Mouse (Mus musculus) MEL (cell line): ENCODE measurements around the gene Cfl2. TPM values are rescaled to one million over a fixed set of nuclear protein-coding genes. Genes with fewer than 3 reads are reported as not detected.
"Not testable (repeated sequence)": the region's sequence is repeated elsewhere in the genome, so short reads cannot be mapped to it uniquely, and the experiment has no call there.

Experiments used
- DNase-seq: peaks from one replicate; pipeline ENCODE4 v3.0.0; 2011; ENCODE audit warnings: low read depth, low spot score
- H3K27ac ChIP-seq: 2 replicates; pipeline ENCODE4 v1.5.1; 2012; ENCODE audit warnings: low read depth, mild to moderate bottlenecking, control low read depth, low read length, moderate library complexity; ENCODE audit not compliant: control insufficient read depth
- H3K27me3 ChIP-seq, 2 experiments: fragments of 150-350 bp in 1 of 2; sonication (generic) in 1 of 2; 2 replicates each; pipeline ENCODE4 v1.6.1; 2012; ENCODE audit warnings: low read length in 2 of 2, mild to moderate bottlenecking in 2 of 2, improper control_type of control experiment in 1 of 2, moderate library complexity in 1 of 2; ENCODE audit not compliant: insufficient read depth in 2 of 2, control insufficient read depth in 1 of 2
- H3K36me3 ChIP-seq, 2 experiments: 2 replicates each; pipeline ENCODE4 v1.6.1; 2012 to 2014; ENCODE audit warnings: low read length in 2 of 2, improper control_type of control experiment in 1 of 2, inconsistent platforms in 1 of 2, mild to moderate bottlenecking in 1 of 2; ENCODE audit not compliant: insufficient read depth in 2 of 2, control insufficient read depth in 1 of 2
- H3K4me1 ChIP-seq, 2 experiments: fragments of 150-350 bp in 1 of 2; sonication (generic) in 1 of 2; 2 replicates each; pipeline ENCODE4 v1.6.1; 2012; ENCODE audit warnings: low read length in 2 of 2, improper control_type of control experiment in 1 of 2, mild to moderate bottlenecking in 1 of 2; ENCODE audit not compliant: insufficient read depth in 2 of 2, control insufficient read depth in 1 of 2
- H3K4me3 ChIP-seq, 2 experiments: fragments of 150-350 bp in 1 of 2; sonication (generic) in 1 of 2; 2 replicates each; pipeline ENCODE4 v1.5.1; 2012; ENCODE audit warnings: low read depth in 2 of 2, low read length in 2 of 2, mild to moderate bottlenecking in 2 of 2, moderate library complexity in 2 of 2, control low read depth in 1 of 2, improper control_type of control experiment in 1 of 2; ENCODE audit not compliant: control insufficient read depth in 1 of 2, insufficient read depth in 1 of 2
- H3K79me2 ChIP-seq: 2 replicates; pipeline ENCODE4 v1.6.1; 2012; ENCODE audit warnings: mild to moderate bottlenecking, low read length, moderate library complexity; ENCODE audit not compliant: control insufficient read depth, poor library complexity, insufficient read depth
- H3K9ac ChIP-seq: 2 replicates; pipeline ENCODE4 v1.6.1; 2012; ENCODE audit warnings: low read depth, mild to moderate bottlenecking, control low read depth, low read length, moderate library complexity; ENCODE audit not compliant: control insufficient read depth, poor library complexity, severe bottlenecking
- H3K9me3 ChIP-seq: fragments of 150-350 bp; sonication (generic); replicated peaks from 2 replicates; pipeline ENCODE4 v1.6.1; 2012; ENCODE audit warnings: mild to moderate bottlenecking, low read length, improper control_type of control experiment, moderate library complexity; ENCODE audit not compliant: insufficient read depth
- CHD1 ChIP-seq: IDR thresholded peaks from 2 replicates; pipeline ENCODE4 v1.6.1; 2012; ENCODE audit warnings: low read depth, mild to moderate bottlenecking, inconsistent platforms, low read length, improper control_type of control experiment
- CHD2 ChIP-seq: IDR thresholded peaks from 2 replicates; pipeline ENCODE4 v1.6.1; 2011; ENCODE audit warnings: low read length, improper control_type of control experiment
- CTCF ChIP-seq, 3 experiments: IDR thresholded peaks in 2 of 3; conservative IDR thresholded peaks in 1 of 3; 2 replicates each; pipeline ENCODE4 v1.5.1; 2011 to 2012; ENCODE audit warnings: low read length in 3 of 3, low read depth in 2 of 3, mild to moderate bottlenecking in 2 of 3, improper control_type of control experiment in 1 of 3, inconsistent platforms in 1 of 3, mixed read lengths in 1 of 3, moderate library complexity in 1 of 3; ENCODE audit not compliant: control insufficient read depth in 1 of 3, insufficient read depth in 1 of 3, poor library complexity in 1 of 3, severe bottlenecking in 1 of 3
- ELF1 ChIP-seq: IDR thresholded peaks from 2 replicates; pipeline ENCODE4 v1.6.1; 2014; ENCODE audit warnings: low read depth, mild to moderate bottlenecking, inconsistent platforms, low read length, improper control_type of control experiment, moderate library complexity
- ETS1 ChIP-seq: IDR thresholded peaks from 2 replicates; pipeline ENCODE4 v1.6.1; 2012; ENCODE audit warnings: low read depth, mild to moderate bottlenecking, inconsistent platforms, low read length, improper control_type of control experiment, moderate library complexity
- HCFC1 ChIP-seq: IDR thresholded peaks from 2 replicates; pipeline ENCODE4 v1.6.1; 2012; ENCODE audit warnings: low read depth, mild to moderate bottlenecking, inconsistent platforms, low read length, improper control_type of control experiment, moderate library complexity
- MAFK ChIP-seq: IDR thresholded peaks from 2 replicates; pipeline ENCODE4 v1.6.1; 2011; ENCODE audit warnings: low read depth, mild to moderate bottlenecking, low read length, improper control_type of control experiment, borderline replicate concordance
- MAX ChIP-seq: IDR thresholded peaks from 2 replicates; pipeline ENCODE4 v1.6.1; 2011; ENCODE audit warnings: low read length, improper control_type of control experiment
- MXI1 ChIP-seq: IDR thresholded peaks from 2 replicates; pipeline ENCODE4 v1.6.1; 2011; ENCODE audit warnings: mild to moderate bottlenecking, low read depth, low read length, improper control_type of control experiment
- MYB ChIP-seq: IDR thresholded peaks from 2 replicates; pipeline ENCODE4 v1.6.1; 2011; ENCODE audit warnings: mild to moderate bottlenecking, low read depth, low read length, improper control_type of control experiment
- MYC ChIP-seq: IDR thresholded peaks from 2 replicates; pipeline ENCODE4 v1.6.1; 2011; ENCODE audit warnings: low read depth, mild to moderate bottlenecking, low read length, improper control_type of control experiment, moderate library complexity
- NELFE ChIP-seq: IDR thresholded peaks from 2 replicates; pipeline ENCODE4 v1.6.1; 2011; ENCODE audit warnings: low read depth, low read length, improper control_type of control experiment
- POLR2A ChIP-seq, 2 experiments: IDR thresholded peaks; 2 replicates each; pipeline ENCODE4 v1.6.1; 2011 to 2012; ENCODE audit warnings: low read length in 2 of 2, mild to moderate bottlenecking in 2 of 2, control low read depth in 1 of 2, improper control_type of control experiment in 1 of 2, low read depth in 1 of 2, moderate library complexity in 1 of 2; ENCODE audit not compliant: control insufficient read depth in 1 of 2, insufficient read depth in 1 of 2, poor library complexity in 1 of 2
- POLR2AphosphoS2 ChIP-seq: IDR thresholded peaks from 2 replicates; pipeline ENCODE4 v1.6.1; 2011; ENCODE audit warnings: low read length, improper control_type of control experiment
- SIN3A ChIP-seq: IDR thresholded peaks from 2 replicates; pipeline ENCODE4 v1.6.1; 2012; ENCODE audit warnings: low read length, improper control_type of control experiment, inconsistent platforms
- SMC3 ChIP-seq: IDR thresholded peaks from 2 replicates; pipeline ENCODE4 v1.6.1; 2011; ENCODE audit warnings: low read depth, low read length, improper control_type of control experiment
- TBP ChIP-seq: IDR thresholded peaks from 2 replicates; pipeline ENCODE4 v1.8.0; 2011; ENCODE audit warnings: low read depth, low read length, improper control_type of control experiment
- UBTF ChIP-seq: IDR thresholded peaks from 2 replicates; pipeline ENCODE4 v1.6.1; 2012; ENCODE audit warnings: low read depth, mild to moderate bottlenecking, inconsistent platforms, low read length, improper control_type of control experiment, moderate library complexity, borderline replicate concordance; ENCODE audit not compliant: insufficient read depth
- USF1 ChIP-seq: IDR thresholded peaks from 2 replicates; pipeline ENCODE4 v1.6.1; 2014; ENCODE audit warnings: low read depth, mild to moderate bottlenecking, inconsistent platforms, low read length, improper control_type of control experiment, moderate library complexity
- ZC3H11A ChIP-seq: IDR thresholded peaks from 2 replicates; pipeline ENCODE4 v1.6.1; 2012; ENCODE audit warnings: low read depth, mild to moderate bottlenecking, inconsistent platforms, low read length, improper control_type of control experiment
- ZKSCAN1 ChIP-seq: IDR thresholded peaks from 2 replicates; pipeline ENCODE4 v1.6.1; 2012; ENCODE audit warnings: low read depth, mild to moderate bottlenecking, inconsistent platforms, low read length, improper control_type of control experiment, moderate library complexity
- ZNF384 ChIP-seq: IDR thresholded peaks from 2 replicates; pipeline ENCODE4 v1.6.1; 2012; ENCODE audit warnings: low read depth, mild to moderate bottlenecking, inconsistent platforms, low read length, improper control_type of control experiment
- polyA plus RNA-seq, 2 experiments: library from polyadenylated mRNA; stranded (reverse) in 1 of 2; unstranded in 1 of 2; fragments of >175 nt in 1 of 2; fragments of >200 nt in 1 of 2; gene quantifications; 2 replicates each; pipeline versions ENCODE4 v1.2.1 to v1.2.4; 2012; ENCODE audit warnings: low replicate concordance in 2 of 2, low read depth in 1 of 2; ENCODE audit not compliant: insufficient read length in 2 of 2, insufficient read depth in 1 of 2, missing spikeins in 1 of 2
- total RNA-seq: library from RNA; depleted of rRNA; stranded (reverse); fragments of 300-350 nt; gene quantifications from 2 replicates; pipeline ENCODE4 v1.2.3, GENCODE M21; 2012; rRNA removed

Cfl2 gene
- total RNA-seq (5.3 and 5.7 TPM in 2 replicates), polyA plus RNA-seq (1 to 10 TPM in 1 of 2 experiments, not detected in 1; 8.8 TPM)

- peak within 1 kb of the TSS; percentile 99 for H3K9ac ChIP-seq
- peaks cover 19% of the 10 kb centered on the region for H3K79me2 ChIP-seq
- TF ChIP-seq NELFE = peak; percentile 35; the same call in 1 of the 2 replicates
- TF ChIP-seq CHD2 = no peak
- no peak for TF ChIP-seq UBTF
- 0 out of 2 replicates have a peak, but pooled peaks have one; percentile 53 for TF ChIP-seq SIN3A
- no peak; the same call in 1 of the 2 replicates for TF ChIP-seq TBP
- peak; percentile 86 for TF ChIP-seq USF1
- 0 out of 2 replicates have a peak, but pooled peaks have one; percentile 9 for TF ChIP-seq MAX
- no peak for TF ChIP-seq MYB
- peak; percentile 35 to 64; a peak in 2 of 4 replicates for TF ChIP-seq POLR2A (IDR thresholded peaks at IDR 0.05; ENCODE audit: control insufficient read depth in 1 of 2, insufficient read depth in 1 of 2, low read depth in 1 of 2, low read length in 2 of 2, poor library complexity in 1 of 2)
- peak; percentile 26; the same call in 1 of the 2 replicates for TF ChIP-seq HCFC1
- DNase-seq = peak; percentile 79
- H3K27ac ChIP-seq = peak within 1 kb of the TSS; percentile 85
- H3K4me1 ChIP-seq = peaks cover 5 to 9% of the 10 kb centered on the region in 2 experiments; a peak in 3 of 4 replicates
- H3K9me3 ChIP-seq = no peaks in the 10 kb centered on the region
- peaks cover 17 to 23% of the 10 kb centered on the region in 2 experiments for H3K36me3 ChIP-seq
- peak within 1 kb of the TSS; percentile 98 to 100 for H3K4me3 ChIP-seq
- no peaks in the 10 kb centered on the region for H3K27me3 ChIP-seq
Measured at GRCm38 (mm10) chr12:54862606-54863535, at the start of gene Cfl2. Cfl2 (minus strand) TSS chr12:54862877.

GRCm38 (mm10) chr12:54910387-54910786 is 47.7 kb upstream of the Cfl2 start:
- no peaks in the 10 kb centered on the region for H3K9me3 ChIP-seq
- no peak for DNase-seq
- TF ChIP-seq ELF1 (no peak), MXI1 (no peak), ZNF384 (no peak), POLR2AphosphoS2 (no peak), MAFK (no peak), ZKSCAN1 (no peak), CTCF (IDR thresholded peaks at IDR 0.05 in 2 of 3, conservative IDR thresholded peaks at IDR 0.05 in 1 of 3; ENCODE audit: control insufficient read depth in 1 of 3, insufficient read depth in 1 of 3, low read depth in 2 of 3, low read length in 3 of 3, poor library complexity in 1 of 3, severe bottlenecking in 1 of 3) (no peak), MYC (no peak), CHD1 (no peak), CHD2 (no peak), SIN3A (no peak), UBTF (no peak), POLR2A (IDR thresholded peaks at IDR 0.05; ENCODE audit: control insufficient read depth in 1 of 2, insufficient read depth in 1 of 2, low read depth in 1 of 2, low read length in 2 of 2, poor library complexity in 1 of 2) (no peak), MYB (no peak), ETS1 (no peak), ZC3H11A (no peak), SMC3 (no peak)
- TF ChIP-seq, all 39 proteins: peak for 0
- Histone ChIP-seq H3K9ac (no peak overlapping the region), H3K79me2 (no peaks in the 10 kb centered on the region), H3K36me3 (peaks cover 0 to 65% of the 10 kb centered on the region in 2 experiments; a peak in 2 of 4 replicates), H3K27ac (no peak overlapping the region), H3K4me3 (no peak overlapping the region), H3K27me3 (no peaks in the 10 kb centered on the region), H3K4me1 (no peaks in the 10 kb centered on the region)

GRCm38 (mm10) chr12:54892559-54892958 is 29.9 kb upstream of the Cfl2 start:
- H3K9ac ChIP-seq, H3K9me3 ChIP-seq, DNase-seq, H3K79me2 ChIP-seq, H3K27ac ChIP-seq, H3K4me1 ChIP-seq, H3K4me3 ChIP-seq, H3K27me3 ChIP-seq: not testable (repeated sequence)
- H3K36me3 ChIP-seq = peaks cover 0 to 24% of the 10 kb centered on the region in 2 experiments; a peak in 2 of 4 replicates
